Mouse (Mus musculus): Measurements from ENCODE around the gene Tet1.
"Not testable (repeated sequence)": the region's sequence is repeated elsewhere in the genome, so short reads cannot be mapped to it uniquely, and the experiment has no call there.

Tet1 gene

DNA sequence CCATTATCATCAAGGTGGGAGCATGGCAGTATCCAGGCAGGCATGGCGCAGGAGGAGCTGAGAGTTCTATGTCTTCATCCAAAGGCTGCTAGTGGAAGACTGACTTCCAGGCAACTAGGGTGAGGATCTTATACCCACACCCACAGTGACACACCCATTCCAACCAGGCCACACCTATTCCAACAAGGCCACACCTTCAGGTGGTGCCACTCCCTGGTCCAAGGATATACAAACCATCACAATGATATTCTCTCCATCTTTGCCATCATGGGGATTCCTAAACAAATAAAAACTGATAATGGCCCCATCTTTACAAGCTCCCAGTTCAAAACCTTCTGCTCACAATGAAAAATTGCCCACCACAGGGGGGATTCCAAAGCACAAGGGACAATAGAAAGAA is at the start of gene Tet1:
Tet1 (minus strand) TSS at position 101 of the 400 bp plus-strand sequence.
- in situ Hi-C loops (cut with MboI, MseI) = not testable (repeated sequence)

- in situ Hi-C loops (cut with MboI, MseI) = no loop called here
These were observed 39.8 kb upstream of the Tet1 start for GRCm38 (mm10) chr10:62948551-62948950.

GRCm38 (mm10) chr10:62946738-62947471 is 38.1 kb upstream of the Tet1 start, which contains the start of gene Dna2:
Gene Dna2 (plus strand): TSS chr10:62947026.
- in situ Hi-C loops (cut with MboI, MseI) = no loop called here

GRCm38 (mm10) chr10:62944975-62945580 is 36.3 kb upstream of the Tet1 start:
- in situ Hi-C loops (cut with MboI, MseI) = no loop called here

GRCm38 (mm10) chr10:62932381-62932780 is 23.6 kb upstream of the Tet1 start:
- in situ Hi-C loops (cut with MboI, MseI) = no loop called here

DNA sequence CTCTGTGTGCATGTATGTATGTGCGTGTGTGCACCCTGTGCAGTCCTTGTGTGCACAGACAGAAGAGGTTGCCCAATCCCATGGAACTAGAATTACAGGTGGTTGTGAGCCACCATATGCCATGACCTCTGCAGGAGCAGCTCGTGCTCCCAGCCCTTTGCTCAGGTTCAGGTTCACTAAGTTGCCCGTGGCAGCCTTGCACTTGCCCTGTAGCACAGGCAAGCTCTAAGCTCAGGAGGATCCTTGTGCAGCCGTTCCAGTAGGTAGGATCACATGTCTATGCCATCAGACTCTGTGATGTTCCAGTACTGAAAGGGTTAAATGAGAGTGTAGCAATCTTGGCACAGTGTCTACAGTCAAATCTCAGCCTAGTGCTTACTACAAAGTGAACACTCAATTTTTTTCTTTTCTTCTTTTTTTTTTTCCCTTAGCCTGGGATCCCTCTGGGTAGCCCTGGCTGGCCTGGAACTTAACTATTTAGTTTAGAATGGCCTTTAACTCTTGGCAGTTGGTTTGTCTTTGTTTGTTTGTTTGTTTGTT is 15.4 kb upstream of the Tet1 start:
- in situ Hi-C loops (cut with MboI, MseI) = no loop called here

GRCm38 (mm10) chr10:62920766-62921156 is 12.0 kb upstream of the Tet1 start:
- in situ Hi-C loops (cut with MboI, MseI) = no loop called here

GRCm38 (mm10) chr10:62919925-62920765 is 11.3 kb upstream of the Tet1 start, which contains the start of gene Slc25a16:
Gene Slc25a16 (plus strand): TSS chr10:62920633.
- in situ Hi-C loops (cut with MboI, MseI) = no loop called here

- in situ Hi-C loops (cut with MboI, MseI) = no loop called here
These were observed 10.2 kb upstream of the Tet1 start for GRCm38 (mm10) chr10:62918985-62919384.

GRCm38 (mm10) chr10:62911120-62911519 is 2.3 kb upstream of the Tet1 start:
- in situ Hi-C loops (cut with MboI, MseI) = no loop called here

GRCm38 (mm10) chr10:62906336-62906735 is 2.5 kb downstream of the Tet1 start:
- in situ Hi-C loops (cut with MboI, MseI) = no loop called here

- in situ Hi-C loops (cut with MboI, MseI) = no loop called here
These were observed 6.0 kb downstream of the Tet1 start for GRCm38 (mm10) chr10:62902829-62903228.

GRCm38 (mm10) chr10:62901826-62902225 is 7.0 kb downstream of the Tet1 start:
- in situ Hi-C loops (cut with MboI, MseI) = no loop called here

DNA sequence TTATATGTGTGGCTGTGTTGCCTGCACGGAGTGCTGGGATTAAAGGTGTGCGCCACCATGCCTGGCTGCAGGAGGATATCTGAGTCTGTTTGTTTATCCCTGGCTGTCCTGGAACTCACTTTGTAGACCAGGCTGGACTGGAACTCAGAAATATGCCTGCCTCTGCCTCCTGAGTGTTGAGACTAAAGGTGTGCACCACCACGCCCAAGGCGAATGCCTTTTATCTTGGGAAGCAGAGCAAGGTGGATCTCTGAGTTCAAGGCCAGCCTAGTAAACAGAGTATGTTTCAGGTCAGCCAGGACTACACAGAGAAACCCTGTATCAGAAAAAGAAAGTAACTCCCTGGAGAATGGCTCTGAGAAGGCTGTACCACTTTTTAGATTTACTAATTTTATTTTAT is 8.7 kb downstream of the Tet1 start:
- in situ Hi-C loops (cut with MboI, MseI) = no loop called here

DNA sequence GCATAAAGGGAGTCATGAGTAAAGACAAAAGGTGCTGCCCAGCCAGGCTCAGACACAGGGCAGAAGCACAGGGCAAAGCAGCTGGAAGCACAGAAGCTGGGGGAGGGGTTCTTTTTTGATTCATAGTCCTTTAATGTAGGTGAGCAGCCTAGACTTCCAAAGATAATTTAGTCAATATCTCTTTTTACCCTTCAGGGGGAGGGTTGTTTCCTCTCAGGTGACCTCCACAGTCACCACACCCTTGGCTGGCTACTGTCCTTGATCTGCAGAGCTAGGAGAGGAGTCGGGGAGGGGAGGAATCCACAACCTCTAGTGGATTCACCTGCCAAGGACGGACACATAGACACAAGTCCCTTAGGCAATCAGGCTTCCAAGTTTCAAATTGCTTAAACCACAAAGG is 10.7 kb downstream of the Tet1 start:
- in situ Hi-C loops (cut with MboI, MseI) = no loop called here

DNA sequence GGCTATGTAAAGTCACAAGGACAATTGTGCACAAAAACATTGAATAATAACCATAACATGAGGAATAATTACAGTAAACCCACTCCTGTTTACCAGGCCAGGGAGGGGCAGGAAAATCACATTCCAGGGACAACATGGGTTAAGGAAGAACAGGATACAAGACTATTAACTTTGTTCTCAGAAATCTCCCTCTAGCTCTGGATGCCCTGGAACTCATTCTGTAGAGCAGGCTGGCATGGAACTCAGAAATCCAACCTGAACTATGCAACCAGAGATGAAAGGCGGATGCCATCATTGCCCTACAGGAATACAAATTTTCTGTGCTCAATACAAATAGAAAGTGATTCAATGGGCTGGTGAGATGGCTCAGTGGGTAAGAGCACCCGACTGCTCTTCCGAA is 11.4 kb downstream of the Tet1 start:
- in situ Hi-C loops (cut with MboI, MseI) = no loop called here

DNA sequence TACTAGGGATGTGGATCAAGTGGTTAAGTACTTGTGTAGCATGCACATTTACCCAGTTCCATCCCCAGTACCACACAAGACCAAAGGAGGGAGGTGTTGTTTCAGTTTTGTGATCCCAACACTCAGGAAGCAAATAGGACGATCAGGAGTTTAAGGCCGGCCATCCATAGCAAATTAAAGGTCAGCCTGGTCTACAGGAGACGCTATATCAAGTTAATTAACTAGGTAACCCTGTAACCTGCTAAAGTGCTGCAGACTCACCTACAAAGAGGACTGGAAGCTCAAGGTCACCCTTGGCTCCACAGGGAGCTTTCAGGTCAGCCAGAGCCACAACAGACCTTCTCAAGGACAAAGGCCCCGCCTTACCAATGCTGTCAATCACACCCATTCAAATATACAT is 12.0 kb downstream of the Tet1 start:
- in situ Hi-C loops (cut with MboI, MseI) = no loop called here

DNA sequence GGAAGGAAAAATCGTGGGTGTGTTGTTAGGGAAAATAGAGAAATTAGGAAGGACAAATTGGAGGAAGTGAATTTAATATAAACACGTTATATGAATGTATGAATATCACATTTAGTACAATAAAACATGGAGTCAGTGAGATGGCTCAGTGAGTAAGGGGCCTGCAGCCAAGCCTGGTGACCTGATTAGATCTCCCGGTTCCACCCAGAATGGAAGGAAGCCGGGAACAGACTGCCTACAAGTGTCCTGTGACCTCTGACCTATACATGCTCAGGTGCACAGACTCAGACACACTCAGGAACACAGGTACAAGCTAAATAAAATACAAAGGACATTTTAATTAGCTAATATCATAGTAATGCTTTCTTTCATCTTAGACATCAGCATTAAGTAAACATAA is 12.8 kb downstream of the Tet1 start:
- in situ Hi-C loops (cut with MboI, MseI) = no loop called here

DNA sequence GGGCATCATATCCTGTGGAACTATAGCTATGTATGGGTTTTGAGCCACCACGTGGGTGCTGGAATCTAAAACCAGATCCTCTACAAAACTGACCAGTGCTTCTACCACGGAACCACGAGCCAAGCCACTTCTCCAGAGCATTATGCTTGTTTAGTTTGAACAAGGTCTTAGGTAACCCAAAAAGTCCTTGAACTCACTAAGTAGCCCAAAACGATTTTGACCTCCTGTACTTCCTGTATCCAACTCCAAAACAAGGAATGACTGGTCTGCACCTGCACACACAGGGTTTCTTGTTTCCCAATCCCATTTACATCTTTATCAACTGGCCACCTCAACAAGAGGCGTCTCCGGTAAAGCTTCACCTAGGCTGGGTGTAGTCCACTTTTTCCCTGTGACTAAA is 13.4 kb downstream of the Tet1 start:
- in situ Hi-C loops (cut with MboI, MseI) = no loop called here

- in situ Hi-C loops (cut with MboI, MseI) = no loop called here
These were observed 14.3 kb downstream of the Tet1 start for GRCm38 (mm10) chr10:62894447-62894846.

DNA sequence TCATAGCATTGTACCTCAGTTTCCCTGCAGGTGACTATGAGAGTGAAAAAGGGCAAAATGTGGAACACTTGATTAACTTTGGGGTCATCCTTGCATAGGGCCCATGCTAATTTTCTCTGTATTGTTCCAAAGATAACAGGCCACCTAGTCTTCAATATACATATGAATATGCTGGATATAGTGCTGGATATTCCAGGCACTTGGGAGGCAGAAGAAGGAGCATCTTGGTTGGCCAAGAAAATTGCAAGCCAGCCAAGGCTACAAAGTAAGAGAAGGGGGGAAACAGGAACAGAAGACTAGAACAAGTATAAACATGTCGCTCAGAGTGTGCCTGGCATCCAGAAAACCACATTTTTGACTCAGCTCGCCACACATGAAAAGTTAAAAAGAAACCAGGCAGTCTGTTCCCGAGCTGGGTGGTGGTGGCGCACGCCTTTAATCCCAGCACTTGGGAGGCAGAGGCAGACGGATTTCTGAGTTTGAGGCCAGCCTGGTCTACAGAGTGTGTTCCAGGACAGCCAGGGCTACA is 15.4 kb downstream of the Tet1 start:
- in situ Hi-C loops (cut with MboI, MseI) = no loop called here
